Mouse (Mus musculus) monocyte, adult 2 months (primary cell): ENCODE results near the gene Zfp661.
A peak's percentile ranks its signal among the peaks of the same experiment; 100 is the strongest.
"Not testable (repeated sequence)": the region's sequence is repeated elsewhere in the genome, so short reads cannot be mapped to it uniquely, and the experiment has no call there.

Experiments used
- DNase-seq, 2 experiments: peaks; one replicate each; pipeline ENCODE4 v3.0.0; 2022; ENCODE audit warnings: low spot score in 2 of 2, low read depth in 1 of 2

Gene Zfp661

DNA sequence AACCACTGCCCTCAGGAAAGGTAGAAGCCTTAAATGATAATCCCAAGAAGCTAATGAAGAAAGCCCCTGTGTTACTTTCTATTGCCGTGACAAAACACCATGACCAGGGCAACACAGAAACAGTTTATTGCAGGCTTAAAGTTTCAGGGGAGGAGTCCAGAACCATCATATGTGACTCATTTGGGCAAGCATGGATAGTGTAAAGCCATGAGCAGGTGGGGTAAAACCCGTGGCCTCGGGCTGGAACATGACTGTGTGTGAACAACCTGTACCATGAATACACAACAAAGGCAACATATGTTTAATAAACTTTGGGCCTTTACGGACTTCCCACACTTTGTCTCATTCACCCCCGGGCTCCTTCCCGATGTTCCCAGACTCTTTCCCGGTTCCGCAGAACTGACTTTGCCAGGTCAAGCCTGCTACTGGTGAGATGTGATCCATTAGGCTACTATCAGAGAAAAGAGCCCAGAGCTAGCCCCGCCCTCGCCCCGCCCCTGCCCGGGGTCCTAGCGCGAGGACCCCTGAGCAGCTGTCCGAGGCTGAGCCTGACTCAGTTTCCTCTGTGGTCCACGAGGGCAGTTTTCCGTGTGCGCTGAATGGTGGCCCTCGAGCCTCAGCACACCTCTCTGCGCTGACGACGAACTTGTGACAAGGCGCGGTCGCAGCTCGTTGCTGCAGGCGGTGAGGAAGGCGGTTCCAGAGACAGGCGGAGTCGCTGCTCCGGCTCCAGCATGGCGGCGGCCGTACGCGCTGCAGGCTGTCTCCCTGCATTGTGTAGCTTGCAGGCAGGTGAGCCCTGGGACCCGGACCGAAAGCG lies at the start of gene Zfp661, which contains the start of gene Mrps5:
Zfp661 (minus strand) TSS at position 401 of the 820 bp plus-strand sequence.
Mrps5 (plus strand) TSS at position 529 of the 820 bp plus-strand sequence.
- peak; percentile 59 to 75 for DNase-seq

GRCm38 (mm10) chr2:127635581-127635980 lies 48.7 kb upstream of the Zfp661 start:
- no peak for DNase-seq

GRCm38 (mm10) chr2:127632601-127633000 lies 45.7 kb upstream of the Zfp661 start:
- DNase-seq: no peak

DNA sequence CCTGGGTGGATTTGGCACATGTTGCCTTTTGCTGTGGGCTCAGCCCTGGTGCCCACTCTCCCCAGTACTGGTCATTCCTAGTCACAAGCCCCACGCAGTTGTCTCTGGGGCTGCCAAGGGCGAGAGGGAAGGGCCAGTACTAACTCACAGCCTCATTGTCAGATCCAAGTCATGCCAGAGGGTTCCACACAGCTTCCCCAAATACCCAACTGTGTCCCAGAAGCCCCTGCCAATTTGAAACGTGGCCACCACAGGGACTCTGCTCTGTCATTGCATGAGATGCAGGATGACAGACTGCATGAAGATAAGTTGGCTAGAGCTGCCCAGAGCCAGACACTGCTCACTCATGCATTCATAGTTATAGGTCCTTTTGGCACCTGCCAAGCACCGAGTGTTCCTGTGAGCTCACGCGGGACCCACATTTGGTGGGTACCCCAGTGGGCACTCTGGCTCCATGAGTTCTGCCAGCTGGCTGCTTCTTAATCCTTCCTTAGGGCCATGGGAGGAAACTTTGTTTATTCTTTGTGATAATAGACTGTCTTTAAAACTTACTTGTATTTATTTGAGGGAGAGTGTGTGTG lies 41.2 kb upstream of the Zfp661 start:
- DNase-seq: no peak

GRCm38 (mm10) chr2:127627354-127627753 lies 40.5 kb upstream of the Zfp661 start:
- DNase-seq: no peak

DNA sequence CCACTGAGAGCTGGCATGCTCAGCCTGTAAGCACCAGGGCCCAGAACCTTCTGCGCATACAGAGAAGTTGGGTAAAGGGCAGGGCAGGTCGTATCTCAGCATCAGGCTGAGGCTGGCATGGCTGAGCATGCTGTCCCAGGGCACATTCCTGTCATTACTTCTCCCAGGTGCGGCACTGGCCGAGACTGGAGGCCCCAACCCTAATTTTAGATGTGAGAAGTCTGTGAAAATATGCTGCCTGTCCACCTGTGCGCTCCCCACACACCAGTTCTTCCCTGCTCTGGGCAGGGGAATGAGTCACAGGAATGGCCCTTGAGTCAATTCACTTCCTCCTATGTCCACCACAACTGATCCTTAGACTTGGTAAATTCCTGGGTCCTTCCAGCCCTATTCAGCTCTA lies 38.8 kb upstream of the Zfp661 start:
- DNase-seq: no peak

DNA sequence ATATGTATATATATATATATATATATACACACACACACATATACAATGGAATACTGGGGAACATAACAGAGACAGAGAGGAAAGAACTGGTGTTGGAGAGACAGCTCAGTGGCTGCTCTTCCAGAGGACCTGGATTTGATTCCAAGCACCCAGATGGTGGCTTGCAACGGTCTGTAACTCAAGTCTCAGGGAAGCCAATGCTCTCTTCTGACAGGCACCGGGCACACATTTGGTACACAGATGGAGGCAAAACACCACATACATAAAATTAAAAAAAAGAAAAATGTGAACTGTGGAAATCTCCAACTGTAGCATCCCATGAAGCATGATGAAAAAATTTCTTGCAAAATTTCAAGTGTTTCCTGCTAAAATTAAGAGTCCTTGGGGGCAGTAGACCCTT lies 37.9 kb upstream of the Zfp661 start:
- DNase-seq: no peak

GRCm38 (mm10) chr2:127622065-127622464 lies 35.2 kb upstream of the Zfp661 start:
- no peak for DNase-seq

- no peak for DNase-seq
Observed at GRCm38 (mm10) chr2:127619311-127619710, 32.4 kb upstream of the Zfp661 start.

GRCm38 (mm10) chr2:127612288-127612687 lies 25.4 kb upstream of the Zfp661 start:
- no peak for DNase-seq

- no peak for DNase-seq
Observed at GRCm38 (mm10) chr2:127611386-127611785, 24.5 kb upstream of the Zfp661 start.

GRCm38 (mm10) chr2:127608986-127609385 lies 22.1 kb upstream of the Zfp661 start:
- no peak for DNase-seq

DNA sequence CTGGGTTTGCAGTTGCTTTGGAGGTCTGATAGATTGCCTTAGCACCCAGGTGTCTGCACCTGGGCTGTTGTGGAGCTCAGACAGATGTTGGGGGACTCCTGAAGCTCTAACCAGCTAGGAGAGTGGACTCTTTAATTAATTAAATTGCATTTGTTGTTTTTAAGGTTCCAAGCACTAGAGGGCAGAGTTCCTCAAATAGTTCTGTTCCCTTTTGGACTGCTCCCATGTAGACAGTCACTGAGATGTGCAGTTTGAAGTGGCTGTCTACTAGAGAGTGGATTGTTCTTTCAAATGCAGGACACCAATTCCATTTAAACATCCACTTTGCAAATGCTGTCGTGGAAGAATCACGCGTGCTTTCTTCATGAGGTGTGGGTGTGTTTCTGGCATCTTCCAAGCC lies 21.3 kb upstream of the Zfp661 start:
- DNase-seq: no peak

- DNase-seq: no peak
Observed at GRCm38 (mm10) chr2:127605203-127605602, 18.3 kb upstream of the Zfp661 start.

DNA sequence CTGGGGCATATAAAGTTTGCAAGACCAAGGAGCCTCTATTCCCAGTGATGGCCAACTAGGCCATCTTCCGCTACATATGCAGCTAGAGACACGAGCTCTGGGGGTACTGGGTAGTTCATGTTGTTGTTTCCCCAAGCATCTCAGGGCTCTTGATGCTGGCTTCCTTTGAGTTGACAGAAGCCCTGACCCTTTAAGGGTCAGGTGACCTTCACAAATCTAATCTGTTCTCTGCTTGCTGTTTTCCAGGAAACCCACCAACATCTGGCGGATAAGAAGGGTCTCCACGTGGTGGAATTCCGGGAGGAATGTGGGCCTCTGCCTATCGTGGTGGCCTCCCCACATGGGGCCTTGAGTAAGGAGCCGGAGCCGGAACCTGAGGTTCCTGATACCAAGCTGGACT lies 16.5 kb upstream of the Zfp661 start:
- not testable (repeated sequence) for DNase-seq

- no peak for DNase-seq
Observed at GRCm38 (mm10) chr2:127590840-127591239, 3.9 kb upstream of the Zfp661 start.

DNA sequence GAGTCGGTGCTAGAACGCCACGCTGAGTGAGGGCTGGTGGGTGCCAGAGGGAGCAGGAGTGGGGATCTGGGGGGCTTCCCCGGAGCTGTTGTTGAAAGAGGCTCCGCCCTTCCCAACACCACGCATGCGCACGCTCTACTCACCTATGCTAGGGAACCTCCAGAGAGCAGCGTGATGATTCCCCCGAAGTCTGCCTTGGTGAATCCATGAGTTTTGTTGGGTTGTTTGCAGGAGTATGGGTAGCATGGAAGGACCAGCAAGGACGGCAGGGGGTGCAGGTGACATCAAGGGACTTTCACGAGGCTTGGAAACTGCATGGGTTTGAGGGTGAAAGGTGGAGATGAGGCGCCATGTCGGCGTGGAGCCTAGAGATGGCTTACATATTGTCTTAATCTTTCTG lies 3.3 kb upstream of the Zfp661 start:
- DNase-seq: no peak

- no peak for DNase-seq
Observed at GRCm38 (mm10) chr2:127588897-127589296, 2.0 kb upstream of the Zfp661 start.

DNA sequence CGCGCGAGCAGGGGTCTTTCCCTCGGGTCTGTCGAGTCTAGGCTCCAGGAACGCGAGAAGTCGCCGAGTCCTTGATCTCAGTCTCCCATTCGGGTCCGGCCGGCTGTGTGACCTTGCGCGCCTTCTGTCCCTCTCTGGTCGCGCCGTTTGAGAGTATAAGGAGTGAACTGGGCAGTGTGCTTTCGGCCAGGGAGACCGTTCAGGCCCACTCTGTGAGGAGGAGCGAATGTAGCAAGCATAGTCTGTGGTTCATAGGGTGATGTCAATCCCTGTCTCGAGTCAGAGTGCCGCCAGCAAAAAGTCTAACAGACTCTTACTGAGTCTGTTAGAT lies 585 bp upstream of the Zfp661 start:
- DNase-seq: no peak

GRCm38 (mm10) chr2:127584436-127584858 lies 2.4 kb downstream of the Zfp661 start:
- DNase-seq: peak; percentile 57 to 79

- no peak for DNase-seq
Observed at GRCm38 (mm10) chr2:127573322-127573721, 13.6 kb downstream of the Zfp661 start.

GRCm38 (mm10) chr2:127559070-127559966 lies 27.6 kb downstream of the Zfp661 start:
- DNase-seq: peak in 1 of 2 experiments; percentile 35
